Mouse (Mus musculus) layer of hippocampus, postnatal 14 days (tissue): ENCODE measurements around the gene Fbxo6. TPM values are rescaled to one million over a fixed set of nuclear protein-coding genes. Genes with fewer than 3 reads are reported as not detected.
"Not testable (repeated sequence)": the region's sequence is repeated elsewhere in the genome, so short reads cannot be mapped to it uniquely, and the experiment has no call there.

Experiments used
- DNase-seq, 2 experiments: peaks; one replicate each; pipeline ENCODE4 v3.0.0; 2021 to 2022; ENCODE audit warnings: low spot score in 2 of 2, mixed read lengths in 1 of 2
- long read RNA-seq, 2 experiments: library from polyadenylated mRNA; stranded (forward); transcript quantifications; one replicate each; pipeline ENCODE4 v2.0.0; 2021
- total RNA-seq, 2 experiments: library from RNA; stranded (reverse); gene quantifications; 2 replicates each; pipeline ENCODE4 v1.2.3; 2021

The Fbxo6 gene
- total RNA-seq = 10 to 100 TPM; 24.6 to 27.4 TPM
- long read RNA-seq, experiment 1, transcript Fbxo6-206 (6 exons, 811 nt) = minor isoform, 8 of 24 reads
- long read RNA-seq, experiment 1, transcript Fbxo6-201 (6 exons, 1,346 nt) = major isoform, 9 of 24 reads
- long read RNA-seq, experiment 1, partial matches to known transcripts = 1 of 24 reads
- long read RNA-seq, experiment 1, other reads (novel, unspliced or antisense) = 1 of 24 reads
- long read RNA-seq, experiment 2, transcript Fbxo6-206 (6 exons, 811 nt) = minor isoform, 11 of 41 reads
- long read RNA-seq, experiment 2, transcript Fbxo6-201 (6 exons, 1,346 nt) = major isoform, 12 of 41 reads
- long read RNA-seq, experiment 2, transcript Fbxo6-202 (6 exons, 1,163 nt) = minor isoform, 10 of 41 reads
- long read RNA-seq, experiment 2, partial matches to known transcripts = 2 of 41 reads
- long read RNA-seq, experiment 2, other reads (novel, unspliced or antisense) = 3 of 41 reads

DNA sequence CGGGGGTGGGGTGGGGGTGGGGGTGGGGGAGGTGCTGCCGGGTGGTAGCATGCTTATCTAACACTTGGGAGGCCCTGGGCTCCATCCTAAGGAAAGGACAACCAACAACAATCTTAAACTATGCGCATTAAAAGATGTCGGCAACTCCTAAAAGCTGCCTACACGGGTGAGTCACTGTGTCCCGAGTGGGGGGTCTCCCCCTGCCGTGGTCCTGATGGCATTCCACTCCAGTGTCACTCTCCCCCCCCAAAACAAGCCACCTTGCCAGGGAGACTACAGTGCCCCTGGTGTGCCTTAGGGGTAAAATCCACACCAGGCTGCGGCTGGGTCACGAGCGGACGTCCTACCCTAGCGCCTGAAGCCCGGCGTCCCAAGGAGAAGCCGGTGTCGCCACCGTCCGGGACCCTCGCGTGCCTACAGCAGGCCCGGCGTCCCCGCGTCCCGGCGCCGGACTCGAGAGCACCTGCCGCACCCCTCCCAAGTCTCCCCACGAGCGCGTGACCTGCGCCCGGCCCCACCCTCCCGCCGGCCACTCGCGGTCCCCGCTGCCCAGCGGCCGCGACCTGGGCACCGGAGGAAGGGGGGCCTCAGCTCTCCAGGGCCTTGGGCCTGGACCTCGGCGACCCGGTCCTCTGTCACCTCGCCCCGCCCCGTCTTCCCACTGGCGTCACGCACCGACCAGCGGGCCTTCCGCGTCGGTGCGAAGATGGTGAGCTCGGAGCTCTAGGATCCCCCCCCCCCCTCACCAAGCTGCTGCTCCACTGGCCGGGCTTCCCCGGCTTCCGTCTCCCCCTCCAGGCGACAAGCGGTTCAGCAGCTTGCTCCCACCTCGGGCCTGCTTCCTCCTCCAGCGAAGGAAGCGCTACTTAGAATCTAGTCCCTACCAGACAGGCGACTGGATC is at the start of gene Fbxo6:
Fbxo6 (minus strand) TSS at position 874 of the 902 bp plus-strand sequence.
- peak; percentile 77 to 86 for DNase-seq

DNA sequence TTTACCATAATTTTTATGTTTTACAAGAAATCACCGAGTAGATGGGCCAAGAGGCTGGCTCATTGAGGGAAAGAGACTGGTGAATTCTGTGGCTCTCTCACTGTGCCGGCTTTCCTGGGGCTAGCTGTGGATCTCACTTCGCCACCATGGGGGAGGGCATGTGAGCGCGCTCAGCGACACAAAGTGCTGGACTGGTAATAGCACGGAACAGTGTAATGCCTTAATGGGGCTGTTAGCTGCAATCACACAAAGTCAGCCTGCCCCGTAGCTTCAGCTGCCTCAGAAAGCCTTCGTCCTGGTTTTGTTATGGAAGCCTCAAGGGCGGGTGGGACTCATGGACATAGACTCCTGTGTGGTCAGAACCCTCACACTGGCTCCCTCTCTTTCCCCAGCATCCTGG is 46.8 kb upstream of the Fbxo6 start:
- DNase-seq = no peak

DNA sequence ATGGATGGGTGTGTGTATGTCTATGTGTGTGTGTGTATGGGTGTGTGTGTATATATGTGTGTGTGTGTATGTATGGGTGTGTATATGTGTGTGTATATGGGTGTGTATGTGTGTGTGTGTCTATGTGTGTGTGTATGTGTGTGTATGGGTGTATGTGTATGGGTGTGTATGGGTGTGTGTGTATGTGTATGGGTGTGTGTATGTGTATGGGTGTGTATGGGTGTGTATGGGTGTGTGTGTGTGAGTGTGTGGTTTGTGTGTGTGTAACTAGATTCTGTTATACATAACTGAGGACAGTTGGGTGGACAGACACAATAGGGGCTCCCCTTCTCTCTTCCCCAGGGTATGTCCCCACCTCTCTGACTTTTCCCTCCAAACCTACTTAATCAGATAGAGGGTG is 42.5 kb upstream of the Fbxo6 start:
- no peak for DNase-seq

DNA sequence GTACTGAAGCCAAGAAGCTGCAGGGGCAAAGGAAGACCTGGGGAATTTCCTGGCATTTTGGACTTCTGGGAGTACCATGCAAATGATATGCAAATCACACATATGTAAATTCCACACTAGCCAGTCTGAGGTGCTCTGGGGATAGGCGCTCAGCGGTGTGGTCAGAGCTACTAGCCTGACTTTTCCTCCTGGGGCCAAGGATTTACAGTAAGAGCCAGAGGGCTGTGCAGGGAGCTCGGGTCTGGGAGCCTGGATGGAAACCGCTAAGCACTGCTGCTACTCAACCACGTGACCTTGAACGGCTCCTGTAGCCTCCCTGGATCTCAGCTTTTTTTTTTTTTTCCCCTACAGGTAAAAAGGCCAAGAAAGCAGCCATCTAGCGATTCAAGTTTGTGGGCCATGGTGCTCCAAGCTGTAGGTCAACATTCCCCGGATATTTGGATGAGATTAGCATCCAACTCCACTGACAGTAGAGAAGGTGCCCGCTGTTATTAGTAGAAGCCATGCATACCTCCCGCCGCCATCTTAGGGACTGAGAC is 40.8 kb upstream of the Fbxo6 start:
- DNase-seq = no peak

DNA sequence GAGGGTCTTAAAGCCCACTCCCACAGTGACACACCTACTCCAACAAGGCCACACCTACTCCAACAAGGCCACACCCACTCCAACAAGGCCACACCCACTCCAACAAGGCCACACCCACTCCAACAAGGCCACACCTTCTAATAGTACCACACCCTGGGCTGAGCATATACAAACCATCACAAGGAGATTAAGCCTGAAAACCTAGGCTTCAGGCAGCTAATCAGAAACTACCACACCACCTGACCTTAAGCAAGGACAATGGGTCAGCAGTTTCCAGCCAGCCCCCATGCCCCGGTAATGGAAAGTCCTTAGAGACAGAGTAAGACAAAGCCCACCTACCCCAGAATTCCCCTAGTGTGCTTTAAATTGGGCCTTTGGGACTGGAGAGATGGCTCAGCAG is 36.8 kb upstream of the Fbxo6 start:
- not testable (repeated sequence) for DNase-seq

DNA sequence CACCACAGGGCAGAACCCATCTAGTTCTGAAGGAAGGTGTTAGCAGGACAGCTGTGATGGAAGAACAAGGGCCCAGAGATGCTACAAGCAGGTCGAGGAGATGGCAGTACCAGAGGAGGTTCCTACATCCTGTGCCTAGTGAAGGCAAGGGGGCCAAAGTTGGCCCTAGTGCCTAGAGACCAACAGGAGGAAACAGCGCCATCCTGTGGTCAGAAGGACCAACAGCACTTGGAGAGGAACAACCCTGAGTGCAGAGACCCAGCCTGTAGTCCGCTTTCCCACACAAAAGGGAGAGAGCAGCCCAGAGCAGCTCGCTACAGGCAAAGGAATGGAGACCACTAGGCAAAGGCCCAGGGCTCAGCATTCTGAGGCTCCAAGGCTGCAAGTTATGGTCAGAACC is 33.9 kb upstream of the Fbxo6 start:
- DNase-seq = no peak

DNA sequence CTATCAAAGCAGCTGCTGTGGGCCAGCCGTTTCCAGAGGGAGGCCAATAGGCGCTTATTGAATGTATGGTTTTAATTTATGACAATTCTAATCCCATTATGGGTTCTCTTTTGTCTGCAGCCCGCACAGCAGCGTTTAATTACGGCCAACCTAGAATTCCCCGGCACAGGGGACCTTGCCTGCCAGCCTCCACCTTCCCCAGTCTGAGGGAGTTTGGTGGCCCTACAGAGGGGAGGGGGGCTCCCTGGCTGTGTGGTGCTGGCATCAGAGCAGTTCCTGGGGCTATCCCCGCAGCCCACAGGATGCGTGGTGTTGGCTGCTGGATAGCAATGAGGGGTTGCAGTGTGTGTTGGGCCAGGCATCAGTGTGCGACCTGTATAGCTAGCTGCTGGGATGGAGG is 32.6 kb upstream of the Fbxo6 start:
- no peak for DNase-seq

DNA sequence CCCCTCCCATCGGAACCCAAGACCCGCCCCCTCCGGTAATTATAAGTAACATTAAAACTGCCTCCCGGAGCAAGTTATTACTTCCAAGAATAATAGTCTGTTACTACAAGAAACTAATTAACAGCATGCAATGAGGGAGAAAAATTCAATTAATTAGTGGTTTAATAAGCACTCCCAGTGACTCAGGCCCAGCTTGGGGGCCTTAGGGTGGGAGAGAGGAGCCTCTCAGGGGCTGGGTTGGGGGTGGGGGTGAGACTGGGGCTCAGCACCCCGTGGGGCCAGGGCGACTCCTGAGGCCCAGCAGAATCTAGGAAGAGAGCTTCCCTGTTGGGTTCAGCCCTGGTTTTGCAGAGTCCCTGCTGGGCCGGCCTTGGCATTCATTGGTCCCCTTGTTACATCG is 30.4 kb upstream of the Fbxo6 start:
- no peak for DNase-seq

DNA sequence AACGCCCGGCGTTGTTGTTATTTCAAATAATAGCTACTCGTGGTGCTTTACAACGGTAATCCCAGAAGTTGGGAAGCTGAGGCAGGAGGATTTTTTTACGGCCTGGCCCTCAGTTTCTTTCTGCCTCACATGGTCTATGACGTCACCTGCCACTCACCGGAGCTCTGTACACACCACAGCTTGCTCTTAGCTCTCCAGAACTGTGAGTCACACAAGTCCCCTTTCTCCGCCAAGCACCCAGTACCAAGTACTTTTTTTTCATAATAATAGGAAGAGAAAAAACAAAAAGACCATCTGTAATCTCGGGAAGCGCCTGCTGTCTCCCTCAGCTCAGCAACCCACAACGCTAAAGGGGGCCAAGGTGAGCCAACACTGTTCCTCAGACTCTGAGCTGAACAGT is 29.5 kb upstream of the Fbxo6 start:
- DNase-seq = peak in 1 of 2 experiments; percentile 49

DNA sequence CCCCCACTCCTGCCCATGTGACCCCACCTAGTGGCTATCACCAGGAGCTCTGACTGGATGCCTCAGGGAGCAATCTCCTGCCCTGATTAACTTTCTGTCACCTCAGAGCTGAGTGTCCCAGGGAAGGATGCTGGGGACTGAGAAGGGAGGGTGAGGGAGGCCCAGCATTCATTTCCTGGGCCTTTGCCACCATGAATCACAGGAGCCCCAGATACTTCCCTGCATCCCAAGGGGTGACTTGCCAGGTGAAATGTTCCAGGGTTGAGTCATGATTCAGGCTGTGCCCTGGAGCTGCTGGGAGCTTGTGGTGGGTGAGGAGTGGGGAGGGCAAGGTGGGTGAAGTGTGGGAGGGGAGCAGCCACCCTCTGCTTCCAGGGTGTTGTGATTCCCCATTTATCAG is 25.8 kb upstream of the Fbxo6 start:
- no peak for DNase-seq

DNA sequence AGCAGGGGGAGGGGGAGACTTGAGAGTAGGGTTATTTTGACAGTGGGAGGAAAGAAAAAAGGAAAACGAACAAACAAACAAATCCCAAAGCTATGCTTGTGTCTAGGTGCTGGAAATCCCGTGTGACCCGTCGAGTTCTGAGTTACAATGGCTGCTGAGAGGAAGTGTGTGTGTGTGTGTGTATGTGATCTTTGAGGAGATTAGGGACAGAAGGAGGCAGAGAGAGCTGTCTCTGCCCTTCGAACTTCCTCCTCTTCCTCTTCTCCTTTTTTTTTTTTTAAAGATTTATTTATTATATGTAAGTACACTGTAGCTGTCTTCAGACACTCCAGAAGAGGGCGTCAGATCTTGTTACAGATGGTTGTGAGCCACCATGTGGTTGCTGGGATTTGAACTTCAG is 24.7 kb upstream of the Fbxo6 start:
- not testable (repeated sequence) for DNase-seq

DNA sequence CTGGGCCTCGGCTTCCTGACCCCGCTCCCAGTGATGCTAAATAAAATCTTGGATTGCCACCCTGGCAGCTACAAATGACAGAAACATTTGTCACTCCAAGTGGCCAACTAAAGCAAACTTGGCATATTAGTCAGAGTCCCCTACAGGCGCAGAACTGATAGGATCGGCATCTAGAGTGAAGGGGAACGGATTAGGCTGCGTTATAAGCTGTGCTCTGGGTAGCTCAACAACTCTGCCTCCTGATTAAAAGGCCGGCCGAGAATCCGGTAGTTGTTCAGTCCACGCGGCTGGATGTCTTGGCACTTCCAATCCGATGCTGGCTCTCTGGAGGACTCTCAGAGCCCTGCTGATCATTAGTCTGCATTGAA is 22.5 kb upstream of the Fbxo6 start:
- DNase-seq = no peak

DNA sequence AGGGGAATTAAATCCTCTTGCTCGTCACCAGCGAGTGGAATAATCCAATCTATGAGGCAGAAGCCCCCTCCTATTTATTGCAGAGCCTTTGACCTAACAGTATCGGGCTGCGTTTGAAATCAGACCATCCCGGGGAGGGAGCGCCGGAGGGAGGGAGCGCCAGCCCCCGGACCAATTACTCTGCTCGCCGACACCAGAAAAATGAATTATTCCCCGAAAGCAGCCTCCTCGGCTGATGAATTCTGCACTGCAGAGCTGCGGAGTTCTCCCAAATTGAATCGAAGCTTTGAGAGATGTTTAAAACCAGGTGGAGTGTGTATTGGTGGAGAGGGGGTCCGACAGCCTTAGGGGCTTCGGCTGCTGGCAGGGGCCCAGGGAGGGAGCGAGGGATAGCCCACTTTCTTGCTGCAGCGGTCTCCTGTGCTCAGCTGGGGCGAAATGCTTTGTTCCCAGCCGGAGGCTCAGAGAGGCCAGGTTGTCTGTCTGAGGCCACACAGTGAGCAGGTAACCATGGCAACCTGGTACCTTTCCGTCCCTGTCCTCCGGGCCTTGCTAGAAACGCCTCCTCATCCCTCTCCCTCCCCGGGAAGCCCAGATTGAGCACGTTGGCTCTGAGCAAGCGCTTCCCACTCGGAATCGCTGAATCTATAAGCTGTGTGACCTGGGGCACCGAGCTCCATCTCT is 22.0 kb upstream of the Fbxo6 start:
- DNase-seq = peak in 1 of 2 experiments; percentile 54

DNA sequence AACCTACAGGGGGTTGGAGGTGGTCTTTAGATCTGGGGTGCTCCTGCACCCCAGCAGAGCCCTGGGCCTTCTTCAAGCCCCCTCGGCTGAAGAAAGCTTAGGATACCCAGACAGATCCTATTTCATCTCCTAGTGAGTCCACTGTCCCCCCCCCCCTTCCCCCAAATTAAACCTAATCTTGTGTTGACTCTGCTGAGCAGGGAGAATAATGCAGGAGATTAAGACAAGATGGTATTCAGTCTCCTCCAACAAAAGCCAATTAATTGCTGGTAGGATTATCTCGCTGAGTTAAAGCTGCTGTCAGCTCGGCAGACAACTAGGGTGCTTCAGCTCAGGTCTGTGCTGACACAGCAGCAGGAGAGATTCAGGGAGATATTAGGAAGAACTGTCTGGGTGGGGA is 19.3 kb upstream of the Fbxo6 start:
- DNase-seq = no peak

DNA sequence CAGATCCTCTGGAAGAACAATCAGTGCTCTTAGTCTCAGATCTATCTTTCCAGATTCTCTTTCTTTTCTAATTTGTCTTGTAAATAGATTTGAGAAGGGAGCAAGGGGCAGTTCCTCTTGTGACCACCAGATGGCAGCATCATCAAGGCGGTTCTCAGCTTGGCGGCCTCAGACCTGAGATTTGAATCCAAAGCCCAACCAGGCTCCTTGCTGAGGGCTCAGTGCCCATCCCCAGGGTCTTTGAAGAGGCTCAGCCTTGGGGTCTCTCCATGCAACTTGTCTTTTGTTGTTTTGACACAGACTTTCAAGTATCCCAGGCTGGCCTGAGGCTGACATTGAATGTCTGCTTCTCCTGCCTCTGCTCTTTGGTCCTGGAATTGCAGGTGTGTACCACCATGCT is 18.9 kb upstream of the Fbxo6 start:
- DNase-seq = peak; percentile 73 to 79

DNA sequence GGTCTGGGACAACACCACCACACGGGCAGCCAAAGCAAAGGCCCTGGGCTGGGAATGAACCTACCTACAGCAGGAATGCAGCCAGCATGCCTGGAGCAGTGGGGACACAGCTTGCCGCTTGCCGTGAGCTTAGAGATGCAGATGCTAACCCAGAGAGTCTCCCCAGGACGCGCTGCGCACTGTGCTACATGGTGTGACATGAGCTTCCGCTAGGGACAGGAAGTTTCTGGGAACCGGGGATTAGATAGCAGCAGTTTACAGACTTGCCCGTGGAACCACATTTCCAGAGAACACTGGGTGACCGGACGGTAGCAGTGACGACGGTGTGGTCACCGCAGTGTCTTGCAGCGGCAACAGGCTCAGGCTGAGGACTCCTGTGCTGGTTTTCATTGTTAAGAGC is 17.6 kb upstream of the Fbxo6 start:
- DNase-seq = no peak

DNA sequence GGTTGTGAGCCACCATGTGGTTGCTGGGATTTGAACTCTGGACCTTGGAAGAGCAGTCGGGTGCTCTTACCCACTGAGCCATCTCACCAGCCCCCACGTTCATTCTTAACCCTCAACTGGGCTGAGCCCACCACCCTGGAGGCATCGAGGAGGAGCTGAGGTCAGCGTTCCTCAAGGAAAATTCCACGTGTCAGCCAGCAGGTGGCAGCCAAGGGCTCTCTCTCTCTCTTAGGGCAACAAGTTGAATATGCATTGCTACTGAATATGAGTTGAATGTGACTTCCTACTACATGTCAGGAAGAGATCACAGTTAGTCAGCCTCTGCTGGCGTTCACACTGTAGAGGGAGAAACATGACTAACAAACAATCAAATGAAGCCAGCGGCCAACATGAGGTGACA is 16.3 kb upstream of the Fbxo6 start:
- no peak for DNase-seq

DNA sequence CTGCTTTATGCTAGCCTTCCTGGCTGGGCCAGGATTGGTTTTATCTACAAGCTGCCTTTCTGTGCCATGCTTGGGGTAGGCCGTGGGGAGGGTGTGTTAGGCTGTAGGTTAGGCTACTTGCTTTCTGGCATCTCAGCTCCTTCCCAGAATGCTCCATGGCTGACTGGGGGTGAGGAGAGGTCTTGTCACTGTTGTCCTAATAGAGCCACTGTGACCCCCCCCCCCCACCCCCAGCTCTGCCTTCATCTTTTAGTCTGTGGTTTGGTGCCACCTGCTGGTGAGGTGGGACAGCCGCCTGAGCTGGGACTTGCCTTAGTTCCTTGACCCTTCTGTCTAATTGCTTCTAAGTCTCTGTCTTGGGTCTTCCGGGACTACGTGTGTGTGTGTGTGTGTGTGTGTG is 15.0 kb upstream of the Fbxo6 start:
- DNase-seq = peak in 1 of 2 experiments; percentile 63

DNA sequence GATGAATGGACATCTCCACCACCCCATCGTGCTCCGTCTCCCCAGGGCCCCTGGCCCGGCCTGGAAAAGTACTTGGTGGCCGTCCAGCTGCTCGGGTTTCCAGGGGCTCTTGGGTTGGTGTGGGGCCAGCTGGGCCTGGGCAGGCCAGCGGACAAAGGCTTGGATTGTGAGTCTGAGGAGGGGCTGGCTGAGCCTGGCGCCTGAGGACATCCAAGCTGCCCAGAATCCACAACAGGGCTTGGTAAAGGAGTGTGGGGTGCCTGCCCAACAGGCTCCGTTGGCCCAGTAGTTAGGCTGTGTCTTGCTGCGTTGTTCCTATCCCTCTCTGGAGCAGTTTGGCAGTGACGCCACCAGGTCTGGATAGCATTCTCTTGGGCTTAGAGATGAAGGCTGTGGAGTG is 14.5 kb upstream of the Fbxo6 start:
- peak; percentile 81 to 91 for DNase-seq

DNA sequence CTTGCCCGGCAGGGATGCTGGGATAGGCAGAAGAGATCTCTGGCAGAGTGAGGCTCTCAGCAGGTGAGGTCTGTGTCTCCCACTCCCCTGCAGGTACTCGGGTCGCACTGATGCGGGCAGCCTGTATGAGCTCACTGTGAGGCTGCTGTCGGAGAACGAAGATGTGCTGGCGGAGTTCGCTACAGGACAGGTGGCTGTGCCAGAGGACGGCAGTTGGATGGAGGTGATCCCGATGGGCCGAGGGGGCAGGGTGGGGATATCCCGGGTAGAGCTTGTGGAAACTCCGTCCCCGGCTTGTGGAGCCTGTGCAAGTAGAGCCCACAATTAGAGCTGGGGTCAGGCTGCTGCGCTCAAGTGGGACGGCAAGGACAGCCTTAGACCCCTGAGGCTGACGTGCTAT is 13.6 kb upstream of the Fbxo6 start:
- no peak for DNase-seq

DNA sequence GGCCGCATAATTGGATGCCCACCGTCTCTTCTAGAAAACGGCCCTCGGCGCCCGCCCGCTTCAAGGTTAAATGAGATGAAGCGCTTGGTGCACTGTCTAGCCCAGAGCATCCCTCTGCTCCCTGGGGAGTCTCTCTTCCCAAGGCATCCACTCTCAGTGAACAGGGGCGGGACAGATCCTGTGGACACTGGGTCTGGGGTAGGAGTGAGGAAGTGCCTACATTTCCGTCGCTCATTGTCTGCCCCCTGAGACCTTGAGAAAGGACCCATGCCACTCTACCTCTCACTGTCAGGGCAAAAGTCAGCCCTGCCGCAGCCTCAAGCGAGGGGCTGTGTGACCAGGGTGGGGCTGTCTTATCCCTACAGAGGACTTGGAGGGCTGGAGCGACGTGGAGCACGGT is 12.5 kb upstream of the Fbxo6 start:
- DNase-seq = no peak
